Mouse (Mus musculus) G1E (cell line): ENCODE measurements around the gene Exosc8.

Source experiments
- CTCF ChIP-seq: IDR thresholded peaks from 2 replicates; pipeline ENCODE4 v1.5.1; 2012; ENCODE audit warnings: low read depth, low read length, inconsistent platforms, mixed read lengths
- GATA1 ChIP-seq: IDR thresholded peaks from 2 replicates; pipeline ENCODE4 v1.6.1; 2012; ENCODE audit warnings: borderline replicate concordance, low read length, inconsistent platforms, mixed read lengths
- GATA2 ChIP-seq: IDR thresholded peaks from 2 replicates; pipeline ENCODE4 v1.6.1; 2012; ENCODE audit warnings: low read depth, low read length, inconsistent platforms, borderline replicate concordance
- POLR2AphosphoS5 ChIP-seq: IDR thresholded peaks from 2 replicates; pipeline ENCODE4 v1.6.1; 2012; ENCODE audit warnings: low read depth, low read length, inconsistent platforms; ENCODE audit not compliant: insufficient replicate concordance
- TAL1 ChIP-seq: conservative IDR thresholded peaks from 2 replicates; pipeline ENCODE4 v1.6.1; 2012; ENCODE audit warnings: low read depth, low read length, inconsistent platforms, mixed read lengths

GRCm38 (mm10) chr3:54717348-54717747, 17.8 kb downstream of the Exosc8 start:
- TF ChIP-seq CTCF = no peak
- TF ChIP-seq GATA1 = no peak
- no peak for TF ChIP-seq TAL1
- TF ChIP-seq GATA2 = no peak
- no peak for TF ChIP-seq POLR2AphosphoS5
